Comparison of ENCODE assay signal across 8 mouse cellular contexts in genomic region chr17:46552841-46553423, GRCm38 (mm10). TPM values are rescaled to one million over a fixed set of nuclear protein-coding genes. Genes with fewer than 3 reads are reported as not detected.
A peak's percentile ranks its signal among the peaks of the same experiment; 100 is the strongest.
DNase-seq lines count a peak whose midpoint lies in the region; ATAC-seq lines count a peak whose summit lies in the region.

No protein-coding gene starts in this region.

- WGBS in forebrain, embryonic 15.5 days, result under 1% methylated on average over 24 of the region's 24 CpGs
- WGBS in large intestine, adult 2 months, result 5% methylated on average over 24 of the region's 24 CpGs
- WGBS in liver, embryonic 16.5 days (ENCODE audit: insufficient replicate concordance), result 29% methylated on average over 24 of the region's 24 CpGs
- WGBS in neural tube, embryonic 14.5 days, result under 1% methylated on average over 24 of the region's 24 CpGs

- peak; percentile 80 for ATAC-seq in forebrain, embryonic 15.5 days (replicated peaks)
- ATAC-seq in liver, embryonic 16.5 days (ENCODE audit: low read depth), result peak; percentile 30
- ATAC-seq in neural tube, embryonic 14.5 days (ENCODE audit: low read depth), result peak; percentile 75

- H3K4me2 ChIP-seq in forebrain, embryonic 15.5 days (replicated peaks), result peak overlapping the region; percentile 95
- peak overlapping the region; percentile 98 for H3K4me2 ChIP-seq in liver, embryonic 16.5 days (ENCODE audit: low read depth, low read length)
- H3K4me2 ChIP-seq in neural tube, embryonic 14.5 days (ENCODE audit: low read depth, low read length), result peak overlapping the region; percentile 69

- H3K4me3 ChIP-seq in forebrain, embryonic 15.5 days, result peak overlapping the region; percentile 85
- peak overlapping the region; percentile 19; the same call in 1 of the 2 replicates for H3K4me3 ChIP-seq in liver, embryonic 16.5 days (ENCODE audit: low read depth, low read length)
- H3K4me3 ChIP-seq in neural tube, embryonic 14.5 days (ENCODE audit: low read depth, low read length), result peak overlapping the region; percentile 29

- peak overlapping the region; percentile 17 for H3K9ac ChIP-seq in forebrain, embryonic 15.5 days (replicated peaks)
- peak overlapping the region; percentile 25; the same call in 1 of the 2 replicates for H3K9ac ChIP-seq in liver, embryonic 16.5 days (ENCODE audit: low read depth, low read length)
- H3K9ac ChIP-seq in neural tube, embryonic 14.5 days (replicated peaks; ENCODE audit: low read depth, low read length), result 0 out of 2 replicates have a peak overlapping the region, but pooled peaks have one; percentile 28

- H3K4me1 ChIP-seq in forebrain, embryonic 15.5 days, result peaks cover 30% of the 10 kb centered on the region
- peaks cover 36% of the 10 kb centered on the region for H3K4me1 ChIP-seq in liver, embryonic 16.5 days (ENCODE audit: control insufficient read depth, low read depth, low read length)
- H3K4me1 ChIP-seq in neural tube, embryonic 14.5 days (ENCODE audit: control insufficient read depth, insufficient read depth, low read length), result peaks cover 29% of the 10 kb centered on the region

- H3K9me3 ChIP-seq in forebrain, embryonic 15.5 days, result no peaks in the 10 kb centered on the region
- H3K9me3 ChIP-seq in liver, embryonic 16.5 days (replicated peaks; ENCODE audit: control insufficient read depth, low read length), result no peaks in the 10 kb centered on the region
- H3K9me3 ChIP-seq in neural tube, embryonic 14.5 days (ENCODE audit: control insufficient read depth, low read length), result no peaks in the 10 kb centered on the region

- H3K36me3 ChIP-seq in forebrain, embryonic 15.5 days, result peaks cover 35% of the 10 kb centered on the region
- H3K36me3 ChIP-seq in liver, embryonic 16.5 days (ENCODE audit: control insufficient read depth, insufficient read depth), result peaks cover 6% of the 10 kb centered on the region; the same call in 1 of the 2 replicates
- peaks cover 23% of the 10 kb centered on the region for H3K36me3 ChIP-seq in neural tube, embryonic 14.5 days (ENCODE audit: control insufficient read depth, insufficient read depth, low read length)

- peak; percentile 96 for DNase-seq in ES-CJ7 (ENCODE audit: low read depth, low spot score)
- DNase-seq in cerebellum, adult 18-20 months, result peak; percentile 86 to 92
- peak; percentile 92 to 95 for DNase-seq in heart, postnatal 14 days
- peak; percentile 94 for DNase-seq in large intestine, adult 2 months (ENCODE audit: low read depth, low spot score)
- DNase-seq in testis, postnatal 14 days (ENCODE audit: low spot score), result peak; percentile 88

- H3K27me3 ChIP-seq in forebrain, embryonic 15.5 days, result no peaks in the 10 kb centered on the region
- no peaks in the 10 kb centered on the region for H3K27me3 ChIP-seq in liver, embryonic 16.5 days (ENCODE audit: control insufficient read depth, insufficient read depth, low read depth, low read length)
- no peaks in the 10 kb centered on the region for H3K27me3 ChIP-seq in neural tube, embryonic 14.5 days (ENCODE audit: control insufficient read depth, insufficient read depth, low read length)

- H3K27ac ChIP-seq in forebrain, embryonic 15.5 days (replicated peaks), result peak overlapping the region; percentile 78
- H3K27ac ChIP-seq in liver, embryonic 16.5 days (ENCODE audit: low read length), result no peak overlapping the region
- peak overlapping the region; percentile 29 for H3K27ac ChIP-seq in neural tube, embryonic 14.5 days (ENCODE audit: low read depth, low read length)

- intact Hi-C loops in heart, postnatal 14 days (cut with DNase I), result no loop called here

RNA-seq across cellular contexts. Expression of gene Srf, which starts 3.0 kb away (rescaled TPM):
- polyA plus RNA-seq in forebrain, embryonic 15.5 days (2015; fragmentation: Nextera tagmentation; extraction: Ambion mirVana), result 3.3 and 5.4 TPM in 2 replicates
- total RNA-seq in heart, postnatal 14 days (2021), result 100 to 1,000 TPM in 1 of 2 experiments, 10 to 100 TPM in 1; 93.0 to 109 TPM
- 120 and 129 TPM in 2 replicates for polyA plus RNA-seq in large intestine, adult 2 months (2012; rRNA removed)
- polyA plus RNA-seq in liver, embryonic 16.5 days (2015; fragmentation: Nextera tagmentation; extraction: Ambion mirVana), result 1.8 and 2.0 TPM in 2 replicates
- polyA plus RNA-seq in neural tube, embryonic 14.5 days (2014; fragmentation: Nextera tagmentation; extraction: Ambion mirVana), result 5.4 and 5.5 TPM in 2 replicates

RNA-seq across cellular contexts. Expression of gene Cul9, which starts 6.7 kb away (rescaled TPM):
- polyA plus RNA-seq in forebrain, embryonic 15.5 days (2015; fragmentation: Nextera tagmentation; extraction: Ambion mirVana), result 16.8 and 17.4 TPM in 2 replicates
- total RNA-seq in heart, postnatal 14 days (2021), result 10 to 100 TPM; 17.0 to 18.2 TPM
- polyA plus RNA-seq in large intestine, adult 2 months (2012; rRNA removed), result 4.1 and 6.1 TPM in 2 replicates
- polyA plus RNA-seq in liver, embryonic 16.5 days (2015; fragmentation: Nextera tagmentation; extraction: Ambion mirVana), result 0.60 and 0.76 TPM in 2 replicates
- 15.7 and 18.5 TPM in 2 replicates for polyA plus RNA-seq in neural tube, embryonic 14.5 days (2014; fragmentation: Nextera tagmentation; extraction: Ambion mirVana)

RNA-seq across cellular contexts. Expression of gene Dnph1, which starts 56.4 kb away (rescaled TPM):
- 32.1 and 33.3 TPM in 2 replicates for polyA plus RNA-seq in forebrain, embryonic 15.5 days (2015; fragmentation: Nextera tagmentation; extraction: Ambion mirVana)
- total RNA-seq in heart, postnatal 14 days (2021), result 1 to 10 TPM; 2.1 to 2.4 TPM
- 7.1 and 8.1 TPM in 2 replicates for polyA plus RNA-seq in large intestine, adult 2 months (2012; rRNA removed)
- polyA plus RNA-seq in liver, embryonic 16.5 days (2015; fragmentation: Nextera tagmentation; extraction: Ambion mirVana), result 12.7 and 15.6 TPM in 2 replicates
- polyA plus RNA-seq in neural tube, embryonic 14.5 days (2014; fragmentation: Nextera tagmentation; extraction: Ambion mirVana), result 11.8 and 12.5 TPM in 2 replicates

Comparison
In these comparisons a context has a peak if more than half of its experiments do, and no peak if none do; other contexts are left out.
1. ATAC-seq: peak in every context shown above with its lines; median percentile 80 in forebrain, embryonic 15.5 days; 75 in neural tube, embryonic 14.5 days; 30 in liver, embryonic 16.5 days.
2. H3K4me3 ChIP-seq: peak in every context shown above with its lines; median percentile 85 in forebrain, embryonic 15.5 days; 29 in neural tube, embryonic 14.5 days; 19 in liver, embryonic 16.5 days.
3. RNA of gene Srf, which starts 3.0 kb away (polyA plus RNA-seq): 120 to 129 TPM in large intestine, adult 2 months; 5.4 to 5.5 TPM in neural tube, embryonic 14.5 days, 3.3 to 5.4 TPM in forebrain, embryonic 15.5 days and 1.8 to 2.0 TPM in liver, embryonic 16.5 days; every median in the first group is over 10 times any median in the second.
4. Peak in every context shown above with its lines, with median percentiles within 50 percentile points of each other: DNase-seq, H3K4me2 ChIP-seq and H3K9ac ChIP-seq.